Mouse (Mus musculus): Measurements from ENCODE around the gene Epas1.

GRCm38 (mm10) chr17:86754806-86755571 lies 1.5 kb downstream of the Epas1 start:
- TF ChIP-seq CTCF (IDR thresholded peaks at IDR 0.05; ENCODE audit: low read depth) = no peak
- no peak for TF ChIP-seq EP300 (IDR thresholded peaks at IDR 0.05; ENCODE audit: low read depth)

Measured in liver, embryonic 14.5 days (tissue).